Mouse (Mus musculus) forebrain, embryonic 13.5 days (tissue): Measurements from ENCODE around the gene Rpl22. TPM values are rescaled to one million over a fixed set of nuclear protein-coding genes. Genes with fewer than 3 reads are reported as not detected.

Experiments used
- ATAC-seq: fragments of 200-750 bp; cut with Nextera tagmentation; 2 replicates; pipeline ENCODE4 v1.8.0; 2017
- H3K27ac ChIP-seq: fragments of 300-500 bp; sonication (generic); 2 replicates; pipeline ENCODE4 v1.5.1; 2015; ENCODE audit warnings: inconsistent platforms, mild to moderate bottlenecking, moderate library complexity
- H3K27me3 ChIP-seq: fragments of 300-500 bp; sonication (generic); 2 replicates; pipeline ENCODE4 v1.6.1; 2015; ENCODE audit warnings: mild to moderate bottlenecking, inconsistent platforms
- H3K36me3 ChIP-seq: fragments of 300-500 bp; sonication (generic); 2 replicates; pipeline ENCODE4 v1.6.1; 2015; ENCODE audit warnings: mild to moderate bottlenecking, inconsistent platforms; ENCODE audit not compliant: poor library complexity, severe bottlenecking
- H3K4me1 ChIP-seq: fragments of 300-500 bp; sonication (generic); 2 replicates; pipeline ENCODE4 v1.6.1; 2015; ENCODE audit warnings: inconsistent platforms
- H3K4me2 ChIP-seq: fragments of 300-500 bp; sonication (generic); 2 replicates; pipeline ENCODE4 v1.6.1; 2015; ENCODE audit warnings: inconsistent platforms, mild to moderate bottlenecking, moderate library complexity
- H3K4me3 ChIP-seq: fragments of 300-500 bp; sonication (generic); 2 replicates; pipeline ENCODE4 v1.5.1; 2015; ENCODE audit warnings: mild to moderate bottlenecking, inconsistent platforms
- H3K9ac ChIP-seq: fragments of 300-500 bp; sonication (generic); 2 replicates; pipeline ENCODE4 v1.6.1; 2015; ENCODE audit warnings: mild to moderate bottlenecking, inconsistent platforms
- H3K9me3 ChIP-seq: fragments of 300-500 bp; sonication (generic); replicated peaks from 2 replicates; pipeline ENCODE4 v1.6.1; 2016; ENCODE audit warnings: inconsistent platforms
- WGBS: fragments of 180-500 bp; shearing (Covaris S2); methylation state at CpG from one replicate; pipeline ENCODE4 v1.1.7; 2015; 5-methylcytosine and 5-hydroxymethylcytosine counted together
- polyA plus RNA-seq: library from polyadenylated mRNA; unstranded; fragments of >200 nt; fragmentation: Nextera tagmentation; extraction: Ambion mirVana; gene quantifications from 2 replicates; pipeline ENCODE4 v1.2.1, GENCODE M21; 2015

Gene Rpl22
- polyA plus RNA-seq, 1 experiment from 2014 or later: 331 TPM

- no peaks in the 10 kb centered on the region for H3K9me3 ChIP-seq
- peaks cover 15% of the 10 kb centered on the region for H3K36me3 ChIP-seq
- 60% methylated on average over 16 of the region's 16 CpGs for WGBS
- ATAC-seq: peak; percentile 44
- 0 out of 2 replicates have a peak overlapping the region, but pooled peaks have one; percentile 34 for H3K9ac ChIP-seq
- peak overlapping the region; percentile 39; the same call in 1 of the 2 replicates for H3K4me2 ChIP-seq
- H3K27me3 ChIP-seq: peaks cover 6% of the 10 kb centered on the region; the same call in 1 of the 2 replicates
- no peak overlapping the region for H3K27ac ChIP-seq
- peaks cover 15% of the 10 kb centered on the region for H3K4me1 ChIP-seq
- H3K4me3 ChIP-seq: peak overlapping the region; percentile 98
Measured at GRCm38 (mm10) chr4:152324641-152325562, 640 bp upstream of the Rpl22 start.

GRCm38 (mm10) chr4:152326543-152326942 lies 1.0 kb downstream of the Rpl22 start:
- ATAC-seq: no peak
- H3K4me2 ChIP-seq: peak overlapping the region; percentile 84
- H3K36me3 ChIP-seq: peaks cover 31% of the 10 kb centered on the region
- no peaks in the 10 kb centered on the region for H3K9me3 ChIP-seq
- H3K27ac ChIP-seq: no peak overlapping the region
- peak overlapping the region; percentile 98 for H3K4me3 ChIP-seq
- H3K9ac ChIP-seq: peak overlapping the region; percentile 96
- H3K4me1 ChIP-seq: peaks cover 15% of the 10 kb centered on the region
- 2% methylated on average over 11 of the region's 11 CpGs for WGBS
- H3K27me3 ChIP-seq: peaks cover 4% of the 10 kb centered on the region; the same call in 1 of the 2 replicates

GRCm38 (mm10) chr4:152328691-152329090 lies 3.1 kb downstream of the Rpl22 start:
- ATAC-seq: no peak
- 82% methylated on average over 6 of the region's 6 CpGs for WGBS
- Histone ChIP-seq H3K27ac (no peak overlapping the region), H3K4me2 (no peak overlapping the region), H3K4me1 (peaks cover 15% of the 10 kb centered on the region), H3K9me3 (no peaks in the 10 kb centered on the region), H3K9ac (no peak overlapping the region), H3K4me3 (no peak overlapping the region), H3K36me3 (peaks cover 53% of the 10 kb centered on the region), H3K27me3 (no peaks in the 10 kb centered on the region)

- ATAC-seq: peak; percentile 62
- WGBS: 42% methylated on average over 2 of the region's 2 CpGs
- H3K9me3 ChIP-seq: no peaks in the 10 kb centered on the region
- no peak overlapping the region for H3K4me3 ChIP-seq
- peaks cover 6% of the 10 kb centered on the region; the same call in 1 of the 2 replicates for H3K27me3 ChIP-seq
- peaks cover 77% of the 10 kb centered on the region for H3K36me3 ChIP-seq
- H3K27ac ChIP-seq: no peak overlapping the region
- no peaks in the 10 kb centered on the region for H3K4me1 ChIP-seq
- no peak overlapping the region for H3K9ac ChIP-seq
- no peak overlapping the region for H3K4me2 ChIP-seq
Measured at GRCm38 (mm10) chr4:152332952-152333351, 7.4 kb downstream of the Rpl22 start.

- H3K4me3 ChIP-seq: no peak overlapping the region
- peaks cover 75% of the 10 kb centered on the region for H3K36me3 ChIP-seq
- WGBS: 92% methylated on average over 12 of the region's 12 CpGs
Measured at GRCm38 (mm10) chr4:152333587-152333986, 8.0 kb downstream of the Rpl22 start.

GRCm38 (mm10) chr4:152337772-152338171 lies 12.2 kb downstream of the Rpl22 start:
- no peaks in the 10 kb centered on the region for H3K9me3 ChIP-seq
- H3K27ac ChIP-seq: no peak overlapping the region
- WGBS: 18% methylated on average over 6 of the region's 6 CpGs
- H3K9ac ChIP-seq: no peak overlapping the region
- H3K4me3 ChIP-seq: no peak overlapping the region
- no peak for ATAC-seq
- H3K27me3 ChIP-seq: peaks cover 36% of the 10 kb centered on the region
- no peak overlapping the region for H3K4me2 ChIP-seq
- H3K4me1 ChIP-seq: peaks cover 28% of the 10 kb centered on the region
- H3K36me3 ChIP-seq: peaks cover 33% of the 10 kb centered on the region

More at GRCm38 (mm10) chr4:152333587-152333986, 8.0 kb downstream of the Rpl22 start:
- peaks cover 5% of the 10 kb centered on the region for H3K4me1 ChIP-seq
- H3K9me3 ChIP-seq: no peaks in the 10 kb centered on the region
- H3K4me2 ChIP-seq: no peak overlapping the region
- peaks cover 10% of the 10 kb centered on the region; the same call in 1 of the 2 replicates for H3K27me3 ChIP-seq
- no peak for ATAC-seq
- H3K27ac ChIP-seq: no peak overlapping the region
- H3K9ac ChIP-seq: no peak overlapping the region

- peak; percentile 67 for ATAC-seq
- Histone ChIP-seq H3K4me1 (peaks cover 28% of the 10 kb centered on the region), H3K36me3 (peaks cover 24% of the 10 kb centered on the region), H3K9ac (peak within 1 kb of the TSS; percentile 82), H3K27me3 (peaks cover 40% of the 10 kb centered on the region), H3K4me3 (peak within 1 kb of the TSS; percentile 74), H3K9me3 (no peaks in the 10 kb centered on the region), H3K4me2 (peak within 1 kb of the TSS; percentile 100), H3K27ac (peak within 1 kb of the TSS; percentile 64)
- under 1% methylated on average over 59 of the region's 120 CpGs for WGBS
Measured at GRCm38 (mm10) chr4:152338419-152339292, 13.1 kb downstream of the Rpl22 start, which contains the start of gene Chd5. Gene Chd5 (plus strand): TSS chr4:152338651.

- Histone ChIP-seq H3K36me3 (peaks cover 17% of the 10 kb centered on the region), H3K27me3 (peaks cover 45% of the 10 kb centered on the region), H3K27ac (peak overlapping the region; percentile 64), H3K4me1 (peaks cover 28% of the 10 kb centered on the region), H3K9me3 (no peaks in the 10 kb centered on the region), H3K9ac (peak overlapping the region; percentile 82), H3K4me3 (peak overlapping the region; percentile 74), H3K4me2 (peak overlapping the region; percentile 100)
- 3% methylated on average over 13 of the region's 26 CpGs for WGBS
- ATAC-seq: peak; percentile 5; the same call in 1 of the 2 replicates
Measured at GRCm38 (mm10) chr4:152339293-152339790, 13.8 kb downstream of the Rpl22 start.

GRCm38 (mm10) chr4:152340584-152341284 lies 15.2 kb downstream of the Rpl22 start:
- peaks cover 30% of the 10 kb centered on the region for H3K4me1 ChIP-seq
- no peak overlapping the region for H3K9ac ChIP-seq
- ATAC-seq: no peak
- 0 out of 2 replicates have a peak, but pooled peaks cover 3% of the 10 kb centered on the region for H3K36me3 ChIP-seq
- H3K27me3 ChIP-seq: peaks cover 45% of the 10 kb centered on the region
- H3K4me2 ChIP-seq: peak overlapping the region; percentile 100
- 40% methylated on average over 15 of the region's 15 CpGs for WGBS
- no peaks in the 10 kb centered on the region for H3K9me3 ChIP-seq
- no peak overlapping the region for H3K4me3 ChIP-seq
- no peak overlapping the region for H3K27ac ChIP-seq

GRCm38 (mm10) chr4:152343296-152343695 lies 17.8 kb downstream of the Rpl22 start:
- H3K27ac ChIP-seq: no peak overlapping the region
- peaks cover 39% of the 10 kb centered on the region for H3K27me3 ChIP-seq
- ATAC-seq: no peak
- no peak overlapping the region for H3K4me3 ChIP-seq
- H3K36me3 ChIP-seq: no peaks in the 10 kb centered on the region
- no peak overlapping the region for H3K4me2 ChIP-seq
- peaks cover 30% of the 10 kb centered on the region for H3K4me1 ChIP-seq
- H3K9ac ChIP-seq: 0 out of 2 replicates have a peak overlapping the region, but pooled peaks have one; percentile 8
- WGBS: 10% methylated on average over 5 of the region's 5 CpGs
- no peaks in the 10 kb centered on the region for H3K9me3 ChIP-seq

GRCm38 (mm10) chr4:152344651-152345050 lies 19.1 kb downstream of the Rpl22 start:
- Histone ChIP-seq H3K36me3 (no peaks in the 10 kb centered on the region), H3K9me3 (no peaks in the 10 kb centered on the region), H3K4me3 (no peak overlapping the region), H3K4me2 (no peak overlapping the region), H3K27ac (no peak overlapping the region), H3K9ac (no peak overlapping the region), H3K4me1 (peaks cover 33% of the 10 kb centered on the region), H3K27me3 (peaks cover 37% of the 10 kb centered on the region)
- no peak for ATAC-seq
- 64% methylated on average over 7 of the region's 7 CpGs for WGBS
